Mouse (Mus musculus) kidney, adult 2 months (tissue): ENCODE measurements at regions not wholly inside any gene's neighbourhood (a gene's known extent, or its start where the extent isn't known, plus 50 kb on each side); places are given as distances from the start of the nearest gene placed in this dataset.

Experiments used
- CTCF ChIP-seq: fragments of 200-500 bp; conservative IDR thresholded peaks from 2 replicates; pipeline ENCODE4 v1.5.1; 2011; ENCODE audit warnings: low read depth, mild to moderate bottlenecking, control low read depth, low read length, moderate library complexity, mixed read lengths; ENCODE audit not compliant: insufficient read depth, insufficient read length
- POLR2A ChIP-seq: fragments of 200-500 bp; IDR thresholded peaks from one replicate; pipeline ENCODE4 v1.6.1; 2011; ENCODE audit warnings: low read depth, low read length, control low read depth

- TF ChIP-seq POLR2A: no peak
- no peak for TF ChIP-seq CTCF
Observed at GRCm38 (mm10) chr9:118374680-118375079, 103.3 kb upstream of the Eomes start.
